Mouse (Mus musculus) intestine, embryonic 14.5 days (tissue): Measurements from ENCODE around the gene Zdbf2. TPM values are rescaled to one million over a fixed set of nuclear protein-coding genes. Genes with fewer than 3 reads are reported as not detected.

Source experiments
- ATAC-seq: fragments of 200-750 bp; cut with Nextera tagmentation; replicated peaks from 2 replicates; pipeline ENCODE4 v1.8.0; 2017; ENCODE audit warnings: low read depth, moderate number of reproducible peaks, moderate TSS enrichment, moderate library complexity; ENCODE audit not compliant: low FRiP score, low TSS enrichment
- DNase-seq: peaks from one replicate; pipeline ENCODE4 v3.0.0-alpha.2; 2018; ENCODE audit warnings: low spot score
- H3K27ac ChIP-seq: fragments of 300-500 bp; sonication (generic); 2 replicates; pipeline ENCODE4 v1.5.1; 2014; ENCODE audit warnings: low read depth, mild to moderate bottlenecking, control low read depth
- H3K27me3 ChIP-seq: fragments of 300-500 bp; sonication (generic); replicated peaks from 2 replicates; pipeline ENCODE4 v1.6.1; 2014; ENCODE audit warnings: low read length, control low read depth; ENCODE audit not compliant: control insufficient read depth, insufficient read depth
- H3K36me3 ChIP-seq: fragments of 300-500 bp; sonication (generic); 2 replicates; pipeline ENCODE4 v1.6.1; 2014; ENCODE audit warnings: low read length, control low read depth; ENCODE audit not compliant: control insufficient read depth, insufficient read depth
- H3K4me1 ChIP-seq: fragments of 300-500 bp; sonication (generic); replicated peaks from 2 replicates; pipeline ENCODE4 v1.6.1; 2014; ENCODE audit warnings: low read length, control low read depth, mixed read lengths; ENCODE audit not compliant: control insufficient read depth, insufficient read depth
- H3K4me2 ChIP-seq: fragments of 300-500 bp; sonication (generic); 2 replicates; pipeline ENCODE4 v1.6.1; 2014; ENCODE audit warnings: low read length
- H3K4me3 ChIP-seq: fragments of 300-500 bp; sonication (generic); 2 replicates; pipeline ENCODE4 v1.5.1; 2014; ENCODE audit warnings: low read depth, low read length, control low read depth, mixed read lengths
- H3K9ac ChIP-seq: fragments of 300-500 bp; sonication (generic); 2 replicates; pipeline ENCODE4 v1.6.1; 2014; ENCODE audit warnings: mild to moderate bottlenecking, low read length
- H3K9me3 ChIP-seq: fragments of 300-500 bp; sonication (generic); 2 replicates; pipeline ENCODE4 v1.6.1; 2016; ENCODE audit warnings: low read length, control low read depth; ENCODE audit not compliant: control insufficient read depth
- WGBS: fragments of 180-500 bp; shearing (Covaris S2); extraction: QIAGEN DNeasy Blood & Tissue Kit; methylation state at CpG from one replicate; pipeline ENCODE4 v1.1.7; 2014; 5-methylcytosine and 5-hydroxymethylcytosine counted together
- polyA plus RNA-seq: library from polyadenylated mRNA; unstranded; fragments of >200 nt; fragmentation: Nextera tagmentation; extraction: Ambion mirVana; gene quantifications from 2 replicates; pipeline ENCODE4 v1.2.1, GENCODE M21; 2014

Zdbf2 gene
- polyA plus RNA-seq: 7.5 and 9.6 TPM in 2 replicates

DNA sequence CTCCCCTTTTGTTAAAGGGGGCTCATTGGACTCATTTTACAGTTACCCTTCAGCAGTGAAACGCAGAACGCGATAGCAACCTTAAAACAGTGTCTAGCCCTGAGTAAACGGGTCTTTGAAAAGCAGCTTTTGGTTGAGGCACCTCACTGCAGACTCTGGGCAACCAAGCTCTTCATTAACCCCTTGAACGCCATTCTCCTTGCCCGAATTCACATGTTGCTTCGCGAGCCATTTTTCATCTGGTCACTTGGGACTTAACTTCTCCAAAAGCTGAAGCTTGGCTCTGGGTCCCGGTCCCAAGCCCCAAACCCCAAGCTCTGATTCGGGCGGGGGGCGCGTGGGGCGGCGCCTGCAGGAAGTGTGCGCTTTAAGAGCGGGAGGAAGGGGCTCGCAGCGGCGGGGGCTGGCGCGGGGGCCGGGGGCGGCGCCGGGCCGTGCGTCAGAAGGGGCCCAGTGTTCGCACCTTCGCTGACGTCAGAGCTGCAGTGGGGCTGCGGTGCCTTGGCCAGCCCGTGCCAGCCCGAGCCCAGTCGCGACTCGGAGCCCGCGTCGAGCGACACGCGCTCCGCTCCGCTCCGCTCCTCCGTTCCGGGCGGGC is at the start of gene Zdbf2:
Gene Zdbf2, plus strand, starts transcription at position 525 of the 598 bp plus-strand sequence.
- H3K4me1 ChIP-seq: 0 out of 2 replicates have a peak, but pooled peaks cover 3% of the 10 kb centered on the region
- H3K27ac ChIP-seq: peak within 1 kb of the TSS; percentile 76
- DNase-seq (no peak), ATAC-seq (peak; percentile 89)
- under 1% methylated on average over 46 of the region's 49 CpGs for WGBS
- no peaks in the 10 kb centered on the region for H3K36me3 ChIP-seq
- peak within 1 kb of the TSS; percentile 66 for H3K9ac ChIP-seq
- H3K4me3 ChIP-seq: peak within 1 kb of the TSS; percentile 50
- no peaks in the 10 kb centered on the region for H3K9me3 ChIP-seq
- H3K27me3 ChIP-seq: peaks cover 90% of the 10 kb centered on the region
- peak within 1 kb of the TSS; percentile 50 for H3K4me2 ChIP-seq

DNA sequence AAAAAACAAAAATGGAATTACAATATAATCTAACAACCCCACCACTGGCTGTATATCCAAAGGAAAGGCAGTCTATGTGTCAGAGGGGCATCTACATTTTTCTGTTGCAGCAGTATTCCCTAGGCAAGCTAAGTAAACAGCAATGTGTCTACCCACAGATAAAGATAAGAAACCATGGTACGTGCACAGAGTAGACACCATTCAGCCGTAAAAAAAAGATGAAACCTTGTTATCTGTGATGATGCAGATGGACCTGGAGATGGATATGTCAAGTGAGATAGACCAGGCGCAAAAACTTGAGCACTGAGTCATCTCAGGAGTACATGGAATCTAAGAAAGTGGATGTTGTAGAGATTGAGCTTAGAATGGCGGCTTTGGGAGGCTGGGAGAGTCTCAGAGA is 48.1 kb upstream of the Zdbf2 start:
- WGBS: 46% methylated on average over 4 of the region's 4 CpGs
- Histone ChIP-seq H3K9ac (no peak overlapping the region), H3K4me1 (no peaks in the 10 kb centered on the region), H3K27me3 (no peaks in the 10 kb centered on the region), H3K4me3 (no peak overlapping the region), H3K27ac (no peak overlapping the region), H3K36me3 (no peaks in the 10 kb centered on the region), H3K4me2 (no peak overlapping the region), H3K9me3 (no peaks in the 10 kb centered on the region)
- DNase-seq (peak; percentile 21), ATAC-seq (no peak)

DNA sequence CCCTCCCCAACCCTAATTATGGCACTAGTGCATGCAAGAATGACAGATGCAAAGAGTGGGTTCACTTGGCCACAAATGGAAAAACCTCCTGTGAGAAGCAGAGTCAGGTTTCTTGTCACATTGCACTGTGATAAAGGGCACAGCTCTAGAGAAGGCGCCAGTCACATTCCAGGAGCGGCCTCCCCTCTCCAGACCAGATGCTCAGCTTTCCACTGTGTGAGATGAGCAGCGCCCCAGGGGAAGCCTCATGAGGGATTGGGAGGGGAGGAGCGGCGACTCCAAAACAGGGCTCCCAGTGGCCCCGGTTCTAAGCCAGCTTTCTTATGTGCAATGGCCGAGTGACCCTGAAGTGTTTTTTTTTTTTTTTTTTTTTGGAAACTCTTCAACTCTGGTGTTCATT is 47.2 kb upstream of the Zdbf2 start:
- H3K27ac ChIP-seq: no peak overlapping the region
- no peak for ATAC-seq
- WGBS: 6% methylated on average over 7 of the region's 7 CpGs

DNA sequence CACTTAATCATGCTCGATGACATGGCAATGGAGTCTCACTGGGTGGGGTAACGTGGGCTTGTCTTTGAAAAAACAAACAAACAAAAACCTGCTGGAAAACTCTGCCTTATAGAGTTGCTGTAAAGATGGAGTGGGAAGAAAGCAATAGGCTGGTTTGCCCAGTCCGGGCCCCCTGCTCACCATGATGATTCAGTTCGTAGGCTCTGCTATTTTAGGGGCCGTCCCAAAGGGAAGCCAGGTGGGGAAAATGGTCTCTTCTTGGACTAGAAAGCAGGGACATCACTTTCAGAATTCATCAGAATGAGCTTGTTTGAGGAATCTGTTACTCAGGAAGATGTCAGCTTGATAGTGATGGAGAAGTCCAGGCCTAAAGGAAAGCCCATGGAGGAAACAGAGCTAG is 45.8 kb upstream of the Zdbf2 start:
- H3K4me2 ChIP-seq: no peak overlapping the region
- no peaks in the 10 kb centered on the region for H3K9me3 ChIP-seq
- WGBS: 83% methylated on average over 5 of the region's 5 CpGs
- ATAC-seq: no peak
- H3K4me1 ChIP-seq: no peaks in the 10 kb centered on the region
- H3K27ac ChIP-seq: no peak overlapping the region
- no peaks in the 10 kb centered on the region for H3K36me3 ChIP-seq
- H3K9ac ChIP-seq: no peak overlapping the region
- no peak overlapping the region for H3K4me3 ChIP-seq
- H3K27me3 ChIP-seq: no peaks in the 10 kb centered on the region
- DNase-seq: peak; percentile 32

More for the DNA sequence above, 47.2 kb upstream of the Zdbf2 start:
- Histone ChIP-seq H3K4me1 (no peaks in the 10 kb centered on the region), H3K9me3 (no peaks in the 10 kb centered on the region), H3K27me3 (no peaks in the 10 kb centered on the region), H3K36me3 (no peaks in the 10 kb centered on the region), H3K9ac (no peak overlapping the region), H3K4me3 (no peak overlapping the region), H3K4me2 (no peak overlapping the region)
- no peak for DNase-seq

DNA sequence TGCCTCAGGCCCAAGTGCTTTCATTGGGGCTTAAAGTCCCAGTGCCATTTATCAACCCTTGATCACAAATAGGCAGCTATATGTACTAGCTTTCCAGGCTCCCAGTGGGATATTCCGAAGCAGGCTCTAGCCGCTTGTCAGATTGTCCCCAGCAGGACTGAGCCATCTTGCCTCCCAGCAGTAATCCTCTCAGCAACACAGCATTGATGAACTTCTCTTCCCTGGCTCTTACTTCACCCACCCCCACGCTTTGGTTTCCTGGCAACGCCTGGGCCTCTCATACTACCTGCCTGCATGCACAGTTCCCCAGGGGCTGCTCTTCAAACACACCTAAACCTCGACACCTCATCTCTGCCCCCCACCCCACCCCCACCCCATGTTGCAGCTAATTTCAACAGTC is 35.7 kb upstream of the Zdbf2 start:
- H3K4me2 ChIP-seq: no peak overlapping the region
- H3K4me1 ChIP-seq: no peaks in the 10 kb centered on the region; the same call in 1 of the 2 replicates
- H3K36me3 ChIP-seq: no peaks in the 10 kb centered on the region
- no peak overlapping the region for H3K27ac ChIP-seq
- DNase-seq: peak; percentile 41
- ATAC-seq: no peak
- H3K9ac ChIP-seq: no peak overlapping the region
- 28% methylated on average over 5 of the region's 5 CpGs for WGBS
- no peaks in the 10 kb centered on the region for H3K9me3 ChIP-seq
- no peaks in the 10 kb centered on the region for H3K27me3 ChIP-seq
- no peak overlapping the region for H3K4me3 ChIP-seq

DNA sequence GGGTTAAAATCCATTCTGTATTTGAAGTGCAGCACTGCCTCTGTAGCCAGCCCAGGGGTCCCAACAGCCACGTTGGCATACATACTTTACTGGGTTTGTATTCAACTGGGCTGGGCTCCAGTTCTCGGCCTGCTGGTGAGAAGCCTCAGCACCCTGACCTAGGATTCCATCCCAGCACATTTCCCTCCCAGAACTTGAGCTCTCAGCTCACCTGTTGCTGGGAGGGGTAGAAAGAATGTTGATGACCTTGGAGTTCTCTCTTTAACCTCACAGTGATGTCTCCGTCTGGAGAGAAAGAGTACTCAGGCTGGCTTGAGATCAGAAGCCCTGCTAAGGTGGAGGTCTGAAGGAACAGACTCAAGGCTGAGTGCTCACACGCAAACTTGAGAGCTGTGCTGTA is 33.8 kb upstream of the Zdbf2 start:
- Histone ChIP-seq H3K4me1 (no peaks in the 10 kb centered on the region; the same call in 1 of the 2 replicates), H3K9ac (no peak overlapping the region), H3K4me3 (no peak overlapping the region), H3K27me3 (no peaks in the 10 kb centered on the region), H3K9me3 (no peaks in the 10 kb centered on the region), H3K4me2 (no peak overlapping the region), H3K27ac (no peak overlapping the region), H3K36me3 (no peaks in the 10 kb centered on the region)
- WGBS: 54% methylated on average over 4 of the region's 4 CpGs
- DNase-seq (no peak), ATAC-seq (no peak)

DNA sequence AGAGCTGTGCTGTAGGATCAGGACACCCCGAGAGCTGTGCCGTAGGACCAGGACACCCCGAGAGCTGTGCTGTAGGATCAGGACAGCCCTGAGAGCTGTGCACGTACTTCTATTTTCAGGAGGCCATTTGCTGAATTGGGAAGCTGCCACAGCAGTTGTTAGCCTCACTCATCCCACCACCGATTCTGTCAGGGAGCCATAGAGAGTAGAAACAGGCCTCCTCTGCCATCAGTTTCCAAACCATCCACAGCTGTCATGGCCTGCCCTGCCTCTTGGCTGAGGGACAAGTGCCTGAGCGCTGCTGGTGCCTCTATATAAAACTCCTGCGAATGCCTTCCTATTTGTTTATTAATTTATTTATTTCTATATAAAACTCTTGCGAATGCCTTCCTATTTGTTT is 33.3 kb upstream of the Zdbf2 start:
- Histone ChIP-seq H3K4me3 (no peak overlapping the region), H3K27ac (no peak overlapping the region), H3K9ac (no peak overlapping the region), H3K36me3 (no peaks in the 10 kb centered on the region), H3K4me2 (no peak overlapping the region), H3K9me3 (no peaks in the 10 kb centered on the region), H3K4me1 (no peaks in the 10 kb centered on the region; the same call in 1 of the 2 replicates), H3K27me3 (peaks cover under 1% of the 10 kb centered on the region; the same call in 1 of the 2 replicates)
- WGBS: 81% methylated on average over 8 of the region's 8 CpGs
- ATAC-seq (no peak), DNase-seq (no peak)

DNA sequence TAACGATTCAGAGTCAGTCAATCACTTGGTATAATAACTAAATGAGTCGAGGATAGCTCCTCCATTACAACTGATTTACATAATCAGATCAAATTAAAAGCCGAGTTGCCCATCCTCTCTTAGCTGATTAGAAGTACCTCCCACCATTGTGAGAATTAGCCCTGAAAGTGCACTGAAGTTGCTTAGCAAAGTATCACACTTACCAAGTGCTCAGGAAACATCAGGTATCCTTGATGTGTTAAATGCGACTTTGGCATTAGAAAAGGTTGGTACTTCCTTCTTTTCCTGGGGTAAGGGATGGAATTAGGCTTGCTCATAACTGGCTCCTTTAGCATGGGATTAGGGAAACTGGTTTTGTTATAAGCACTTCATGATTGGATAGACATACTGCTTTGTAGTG is 29.2 kb upstream of the Zdbf2 start:
- ATAC-seq (no peak), DNase-seq (no peak)
- H3K9me3 ChIP-seq: no peaks in the 10 kb centered on the region
- H3K4me2 ChIP-seq: no peak overlapping the region
- H3K4me1 ChIP-seq: no peaks in the 10 kb centered on the region
- H3K27me3 ChIP-seq: peaks cover 41% of the 10 kb centered on the region
- H3K4me3 ChIP-seq: no peak overlapping the region
- 54% methylated on average over 4 of the region's 4 CpGs for WGBS
- no peaks in the 10 kb centered on the region for H3K36me3 ChIP-seq
- no peak overlapping the region for H3K9ac ChIP-seq
- H3K27ac ChIP-seq: no peak overlapping the region

DNA sequence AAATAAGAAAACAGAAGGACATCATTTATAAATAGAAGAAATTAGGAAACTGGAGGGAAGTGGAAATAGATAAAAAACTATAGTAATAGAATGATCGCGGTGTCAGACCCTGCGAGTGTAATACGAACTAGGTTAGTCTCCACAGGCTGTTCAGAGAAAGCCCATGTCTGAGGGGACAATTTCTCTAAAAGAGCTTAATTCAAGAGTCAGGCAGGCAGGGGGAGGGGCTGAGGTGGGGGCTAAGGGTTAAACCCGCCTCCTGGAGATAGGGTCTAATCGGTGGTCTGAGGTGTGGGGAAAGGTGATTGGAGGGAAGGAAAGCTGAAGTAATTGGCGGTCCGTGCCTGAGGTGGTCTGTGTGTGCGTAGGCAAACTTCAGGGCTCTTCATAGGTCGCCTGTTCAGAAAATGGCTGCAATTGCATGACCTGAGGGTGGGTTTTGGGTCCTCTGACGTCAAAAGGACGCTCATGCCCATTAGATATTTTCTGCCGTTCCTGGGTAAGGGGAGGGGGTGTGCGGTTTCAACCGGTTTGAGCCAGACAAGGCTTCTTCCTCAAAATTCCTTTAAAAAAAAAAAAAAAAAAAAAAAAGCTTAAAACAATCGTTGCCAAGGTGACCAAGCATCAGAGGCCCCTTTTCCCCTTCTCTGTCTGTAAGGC is 26.1 kb upstream of the Zdbf2 start:
- Histone ChIP-seq H3K27ac (no peak overlapping the region), H3K36me3 (no peaks in the 10 kb centered on the region), H3K4me3 (no peak overlapping the region; the same call in 1 of the 2 replicates), H3K4me1 (no peaks in the 10 kb centered on the region), H3K27me3 (peaks cover 72% of the 10 kb centered on the region), H3K9ac (no peak overlapping the region), H3K9me3 (no peaks in the 10 kb centered on the region), H3K4me2 (peak overlapping the region; percentile 60)
- 3% methylated on average over 16 of the region's 16 CpGs for WGBS
- ATAC-seq: peak; percentile 68; the same call in 1 of the 2 replicates
- peak; percentile 69 for DNase-seq
